Mouse (Mus musculus) embryo, embryonic 10.5 days (tissue): ENCODE measurements at regions not wholly inside any gene's neighbourhood (a gene's known extent, or its start where the extent isn't known, plus 50 kb on each side); places are given as distances from the start of the nearest gene placed in this dataset.

Source experiments
- DNase-seq: peaks from one replicate; pipeline ENCODE4 v3.0.0-alpha.2; 2015; ENCODE audit warnings: low spot score

DNA sequence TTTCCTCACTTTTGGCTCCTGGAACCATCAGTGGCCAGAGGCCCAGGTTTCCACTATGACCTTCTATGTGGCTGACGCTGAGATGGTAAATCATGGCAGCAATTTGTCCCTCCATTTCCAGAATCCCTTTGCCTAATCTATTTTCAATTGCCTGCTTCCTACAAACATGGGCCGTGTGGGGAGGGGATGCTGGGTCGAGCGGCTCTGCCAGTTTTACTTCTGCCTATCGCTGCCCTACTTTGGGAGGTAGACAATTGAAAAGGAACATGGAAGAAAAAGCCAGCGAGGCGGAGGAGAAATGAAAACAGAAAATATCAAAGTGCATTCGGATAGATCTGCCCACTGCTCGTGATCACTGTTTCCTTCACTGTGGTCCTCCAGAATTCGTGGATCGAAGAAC, 123.3 kb upstream of the Nrp1 start:
- no peak for DNase-seq

GRCm38 (mm10) chr8:128235527-128235926, 122.9 kb upstream of the Nrp1 start:
- DNase-seq: no peak

GRCm38 (mm10) chr8:128236097-128236496, 122.3 kb upstream of the Nrp1 start:
- no peak for DNase-seq

GRCm38 (mm10) chr8:128238948-128239347, 119.5 kb upstream of the Nrp1 start:
- DNase-seq: no peak

- DNase-seq: no peak
Measured at GRCm38 (mm10) chr8:128239783-128240182, 118.6 kb upstream of the Nrp1 start.

DNA sequence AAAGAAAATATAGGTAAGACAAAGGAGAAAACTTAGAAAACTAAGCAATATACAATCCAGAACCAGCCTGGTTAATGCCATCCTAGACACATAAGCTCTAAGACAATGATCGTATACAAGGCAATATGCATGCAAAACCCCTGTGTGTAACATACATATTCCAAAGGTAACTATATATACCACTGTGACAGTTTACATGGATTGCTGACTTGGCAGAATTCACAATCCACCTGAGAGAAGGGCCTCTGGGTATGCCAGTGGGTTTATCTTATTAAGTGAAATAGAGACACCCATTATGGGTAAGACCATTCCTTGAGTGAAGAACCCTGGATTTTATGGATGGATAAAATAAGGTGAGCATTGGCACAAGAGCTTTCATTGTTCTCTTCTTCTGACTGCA, 117.2 kb upstream of the Nrp1 start:
- DNase-seq: no peak

DNA sequence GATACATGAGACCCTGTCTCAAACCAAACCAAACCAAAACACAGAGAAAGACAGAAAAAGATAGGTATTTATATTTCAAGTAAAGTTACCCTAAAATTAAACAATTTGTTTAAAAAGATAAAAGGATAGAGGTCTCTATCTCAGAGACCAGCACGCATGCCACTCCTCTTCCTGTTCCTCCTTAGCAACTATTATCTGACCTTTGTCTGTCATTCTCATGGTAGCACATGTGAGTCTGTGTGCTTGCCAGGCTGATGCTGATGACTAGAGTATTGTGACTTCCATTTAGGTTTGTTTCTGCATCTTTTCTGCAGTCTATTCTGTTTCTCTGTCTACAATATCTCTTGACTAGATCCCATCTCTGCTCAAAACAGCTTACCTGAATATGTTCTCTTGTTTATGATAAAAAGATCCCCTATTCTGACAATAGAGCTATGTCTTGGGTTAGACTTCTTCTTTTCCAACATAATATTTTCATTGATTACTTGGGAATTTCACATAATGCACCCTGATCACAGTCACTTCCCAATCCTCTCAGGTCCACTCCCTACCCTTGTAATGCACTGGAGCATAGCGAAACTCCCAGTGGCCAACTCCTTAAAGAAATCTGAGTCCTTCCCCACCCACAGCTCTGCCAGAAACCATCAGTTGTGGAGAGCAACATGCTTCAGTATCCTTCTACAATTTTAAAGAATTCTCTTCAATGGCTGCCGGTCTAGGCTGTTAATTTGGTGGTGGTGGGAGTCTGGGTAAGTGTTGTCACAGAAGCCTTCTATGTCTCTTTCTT, 115.7 kb upstream of the Nrp1 start:
- DNase-seq: no peak

- no peak for DNase-seq
Measured at GRCm38 (mm10) chr8:128251723-128252122, 106.7 kb upstream of the Nrp1 start.

- no peak for DNase-seq
Measured at GRCm38 (mm10) chr8:128260836-128261235, 97.6 kb upstream of the Nrp1 start.

DNA sequence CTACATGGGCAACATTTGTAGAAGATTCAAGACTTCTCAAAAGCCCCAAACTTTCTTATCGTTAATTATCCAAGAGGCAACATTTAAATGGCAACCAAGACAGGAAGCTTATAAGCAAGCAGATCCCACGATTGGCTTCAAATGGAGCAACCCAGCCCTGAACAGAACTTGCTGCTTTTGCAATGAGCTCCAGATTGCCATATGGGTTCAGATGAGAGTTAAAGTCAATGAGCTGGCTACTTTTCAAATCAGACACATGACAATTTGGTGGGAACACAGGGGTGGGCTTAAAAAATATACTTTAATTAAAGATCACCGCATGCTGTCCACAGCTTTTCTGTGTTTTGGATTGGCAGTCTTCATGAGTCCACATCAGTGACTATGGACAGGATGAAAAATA, 97.0 kb upstream of the Nrp1 start:
- DNase-seq: no peak

DNA sequence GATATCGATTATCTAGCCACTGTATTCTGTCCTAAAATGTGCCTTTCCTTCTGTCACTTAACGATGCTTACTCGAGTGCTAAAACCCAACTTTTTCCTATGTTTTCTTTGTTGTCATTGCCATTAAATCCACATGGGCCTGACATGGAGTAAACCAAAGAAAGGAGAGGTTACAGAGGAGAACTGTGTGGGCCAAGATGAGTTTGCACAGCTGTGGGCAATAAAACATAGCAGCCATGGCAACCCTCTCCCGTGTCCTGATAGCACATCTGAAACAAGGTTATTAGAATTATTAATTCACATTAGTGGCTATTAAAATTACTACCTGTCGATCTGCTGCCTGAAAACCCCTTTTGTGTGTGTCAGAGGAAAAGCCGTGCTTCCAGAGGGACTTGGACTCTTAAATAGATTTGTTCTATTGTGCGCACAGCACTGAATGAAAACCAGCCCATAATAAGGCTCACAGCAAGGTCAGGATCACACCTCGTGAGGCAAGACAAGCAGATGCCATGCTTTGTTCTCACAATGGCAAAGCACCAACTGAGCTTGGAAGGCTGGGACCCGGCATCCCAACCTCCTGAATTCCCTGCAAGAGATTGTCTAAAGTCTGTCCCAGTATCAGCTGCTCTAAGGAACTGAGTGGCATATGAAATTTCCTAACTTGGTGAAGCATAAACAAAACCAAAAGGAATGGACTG, 95.0 kb upstream of the Nrp1 start:
- DNase-seq: peak; percentile 69

- DNase-seq: peak; percentile 48
Measured at GRCm38 (mm10) chr8:128267261-128267660, 91.1 kb upstream of the Nrp1 start.

DNA sequence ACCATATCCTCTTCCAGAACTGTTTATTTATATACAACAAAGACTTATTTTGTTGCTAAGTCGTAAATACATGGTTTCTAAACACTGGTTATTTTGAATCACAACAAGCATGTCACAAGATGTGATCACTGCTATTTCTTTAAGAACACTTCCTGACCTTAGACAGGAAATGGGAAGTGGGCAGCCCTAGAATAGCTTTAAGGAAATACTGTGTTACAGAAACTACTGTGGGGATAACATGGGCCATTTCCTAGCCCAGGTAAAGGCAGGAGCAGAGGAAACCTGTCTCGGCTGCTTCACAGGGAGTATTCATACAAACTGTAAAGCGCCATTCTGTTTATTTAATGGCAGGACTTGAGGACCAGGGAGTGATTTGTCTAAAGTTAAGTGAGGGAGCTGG, 90.4 kb upstream of the Nrp1 start:
- no peak for DNase-seq

GRCm38 (mm10) chr8:128269546-128269945, 88.9 kb upstream of the Nrp1 start:
- no peak for DNase-seq

GRCm38 (mm10) chr8:128272866-128273344, 85.5 kb upstream of the Nrp1 start:
- DNase-seq: peak; percentile 45

GRCm38 (mm10) chr8:128276475-128276874, 81.9 kb upstream of the Nrp1 start:
- DNase-seq: no peak

DNA sequence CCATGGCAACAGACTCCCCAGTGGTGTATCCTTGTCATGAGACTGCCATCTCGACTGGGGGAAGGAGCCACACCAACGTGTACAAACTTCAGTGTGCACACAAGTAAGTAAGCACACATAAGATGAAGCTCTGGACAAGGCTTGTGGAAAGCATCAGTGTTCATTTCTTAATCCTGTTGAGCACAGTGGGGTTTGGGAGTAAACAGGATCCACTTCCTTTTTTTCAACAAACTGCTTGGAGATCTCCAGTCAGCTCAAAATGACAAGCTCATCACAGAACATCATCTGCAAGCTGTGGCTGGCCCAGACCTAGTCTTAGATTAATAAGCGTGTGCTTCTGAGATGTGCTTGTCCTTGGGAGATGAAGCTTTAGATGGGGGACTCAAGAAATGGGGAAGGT, 75.6 kb upstream of the Nrp1 start:
- DNase-seq: no peak

DNA sequence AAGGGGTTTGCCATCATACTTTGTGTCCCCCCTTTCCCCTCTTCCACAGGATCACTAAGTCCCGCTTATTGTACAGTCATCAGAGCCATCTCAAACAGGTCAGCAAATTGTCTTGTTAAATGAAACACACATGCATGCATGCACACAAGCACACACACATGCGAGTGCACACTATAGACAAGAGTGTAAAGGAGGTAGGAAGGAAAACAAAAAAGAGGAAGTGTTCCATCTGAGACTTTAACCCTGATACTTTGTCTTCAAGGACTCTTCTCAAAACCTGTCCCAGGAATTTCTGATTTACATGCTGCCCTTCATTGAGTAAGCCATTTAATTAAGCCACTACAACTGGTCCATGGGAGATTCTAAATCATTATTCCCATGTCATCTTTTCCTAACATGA, 75.0 kb upstream of the Nrp1 start:
- no peak for DNase-seq

GRCm38 (mm10) chr8:128284816-128285215, 73.6 kb upstream of the Nrp1 start:
- no peak for DNase-seq

DNA sequence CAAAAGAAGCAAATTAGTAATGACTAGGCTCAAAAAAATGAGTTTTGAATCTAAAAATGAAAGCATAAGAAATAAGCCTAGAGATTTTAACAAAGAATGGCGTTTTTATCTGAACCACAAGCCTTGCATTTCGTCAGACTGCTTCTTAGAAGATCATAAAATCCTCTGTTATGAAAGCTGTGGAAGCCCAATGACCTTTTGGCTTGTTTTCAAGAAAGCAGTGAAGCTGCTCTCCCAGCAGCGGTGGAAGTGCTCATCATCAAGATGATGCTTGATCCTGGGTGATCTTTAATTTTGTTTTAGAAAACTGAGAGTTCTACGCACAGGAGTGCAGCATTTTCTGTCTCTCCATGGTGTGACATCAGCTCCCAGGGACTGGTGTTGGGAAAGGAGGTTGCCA, 68.3 kb upstream of the Nrp1 start:
- DNase-seq: no peak

GRCm38 (mm10) chr8:128292394-128292793, 66.0 kb upstream of the Nrp1 start:
- DNase-seq: no peak

- DNase-seq: no peak
Measured at GRCm38 (mm10) chr8:128296728-128297380, 61.5 kb upstream of the Nrp1 start.

GRCm38 (mm10) chr8:128302322-128302721, 56.1 kb upstream of the Nrp1 start:
- DNase-seq: no peak
